Mouse (Mus musculus): ENCODE data around the gene Dzip1. TPM values are rescaled to one million over a fixed set of nuclear protein-coding genes. Genes with fewer than 3 reads are reported as not detected.

Gene Dzip1
- 100 to 1,000 TPM; 127 to 138 TPM for total RNA-seq (2021)
- long read RNA-seq, partial matches to known transcripts, result 11 of 18 reads
- long read RNA-seq, other reads (novel, unspliced or antisense), result 7 of 18 reads

DNA sequence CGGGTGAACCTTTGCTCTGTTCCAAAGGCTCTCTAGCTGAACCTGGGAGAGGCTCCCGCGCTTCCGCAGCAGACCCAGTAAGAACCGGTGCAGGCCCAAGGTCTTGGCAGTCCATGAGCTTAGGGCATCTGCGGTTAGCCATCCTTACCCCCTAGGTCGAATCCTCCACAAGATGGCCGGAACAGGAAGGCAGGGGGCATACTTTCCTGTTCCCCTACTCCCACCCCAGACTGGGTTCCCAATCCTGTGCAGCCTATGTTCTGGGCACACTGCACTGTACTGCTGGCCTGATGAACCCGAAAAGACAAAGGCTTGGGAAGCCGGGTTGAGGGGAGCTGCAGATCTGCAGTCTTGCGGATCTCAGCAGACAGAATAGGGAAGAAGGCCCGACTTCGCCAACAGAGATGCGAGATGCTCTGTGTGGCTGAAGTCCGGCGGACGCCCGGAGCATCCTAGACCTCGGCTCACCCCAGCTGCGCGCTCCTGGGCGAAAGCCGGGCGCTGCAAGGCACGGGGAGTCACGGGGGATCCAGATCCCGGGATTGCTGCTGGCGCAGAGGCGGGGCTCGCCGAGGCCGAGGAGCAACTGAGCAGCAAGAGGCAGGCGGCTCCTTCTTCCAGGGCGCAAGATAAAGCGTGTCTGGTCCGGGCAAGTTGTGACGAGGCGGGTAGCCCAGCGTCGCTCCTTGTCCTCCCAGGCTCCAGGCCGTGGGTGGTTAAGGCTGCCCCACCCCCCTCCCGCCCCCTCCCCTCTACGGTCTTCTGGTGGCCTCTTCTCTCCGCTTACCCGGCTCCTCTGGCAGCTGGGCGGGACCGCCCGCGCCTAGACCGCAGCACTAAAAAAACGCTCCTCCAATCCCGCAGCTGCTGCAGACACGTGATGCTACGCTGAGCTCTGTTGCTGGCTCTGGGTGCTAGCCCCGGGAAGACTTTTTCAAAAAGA is at the start of gene Dzip1:
Gene Dzip1, minus strand, starts transcription at position 788 of the 943 bp plus-strand sequence.
- peak; percentile 57 to 76 for DNase-seq (ENCODE audit: low spot score in 2 of 2)

DNA sequence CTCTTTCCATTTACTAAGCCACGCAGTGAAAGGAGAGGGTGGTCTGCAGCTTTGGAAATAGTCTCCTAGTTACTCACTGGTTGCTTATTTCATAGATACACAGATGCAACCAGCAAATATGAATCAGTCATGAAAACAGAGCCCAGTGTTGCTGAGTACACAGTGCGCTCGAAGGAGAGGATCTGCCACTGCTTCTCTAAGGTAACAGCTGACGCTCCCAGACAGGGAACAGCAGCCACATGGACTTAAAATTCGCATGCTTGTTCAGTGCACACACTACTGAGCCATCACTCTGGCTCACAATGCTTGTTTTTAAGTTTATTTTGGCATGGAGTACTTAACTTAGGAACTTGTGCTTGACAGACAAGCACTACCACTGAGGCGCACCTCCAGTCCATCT is 47.0 kb upstream of the Dzip1 start:
- no peak for DNase-seq (ENCODE audit: low spot score in 2 of 2)

DNA sequence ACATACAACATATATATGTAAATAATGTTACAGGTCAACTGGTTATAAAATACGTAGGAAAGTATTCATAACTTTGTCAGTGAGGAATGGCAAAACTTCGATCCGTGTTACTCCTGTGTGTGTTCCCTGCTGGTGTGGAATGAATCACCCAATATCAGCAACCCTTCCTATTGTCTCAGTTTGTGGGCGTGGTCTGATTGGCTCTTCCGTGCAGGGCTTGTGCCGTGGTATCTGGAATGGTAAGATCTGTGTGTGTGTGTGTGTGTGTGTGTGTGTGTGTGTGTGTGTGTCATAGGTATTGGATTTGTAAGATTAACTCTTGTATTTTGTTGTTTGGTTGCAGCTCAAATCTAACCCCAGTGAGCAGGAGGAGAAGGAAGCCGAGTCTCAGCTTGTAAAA is 42.4 kb upstream of the Dzip1 start:
- DNase-seq (ENCODE audit: low spot score in 2 of 2), result no peak

DNA sequence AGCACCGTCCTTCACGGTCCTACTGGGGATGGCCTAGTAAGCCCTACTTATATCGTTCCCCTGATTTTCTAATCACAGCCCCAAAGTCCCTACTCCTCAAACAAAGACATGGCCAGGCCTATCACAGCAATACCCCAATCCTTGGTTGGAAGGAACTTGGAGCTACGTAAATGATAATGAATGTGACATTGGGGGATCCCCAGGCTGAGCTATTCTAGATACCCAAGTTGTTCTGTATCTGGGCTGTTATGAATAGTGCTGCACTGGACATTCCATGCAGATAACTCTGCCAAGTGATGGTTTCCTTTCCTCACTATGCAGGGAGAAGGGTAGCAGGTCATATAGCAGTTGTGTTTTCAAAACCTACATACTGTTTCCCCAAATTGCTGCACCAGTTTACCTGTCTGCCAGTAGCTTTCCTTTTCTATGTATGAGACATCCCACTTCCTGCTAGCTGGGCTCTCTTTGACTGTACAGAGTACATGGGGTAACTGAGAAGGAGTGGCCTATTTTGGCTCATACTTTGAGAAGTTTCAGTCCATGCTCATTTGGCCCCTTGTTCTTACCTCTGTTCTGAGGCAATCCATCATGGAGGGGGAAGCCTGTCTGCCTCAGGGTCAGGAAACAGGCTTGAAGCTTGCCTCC is 40.2 kb upstream of the Dzip1 start:
- DNase-seq (ENCODE audit: low spot score in 2 of 2), result no peak

DNA sequence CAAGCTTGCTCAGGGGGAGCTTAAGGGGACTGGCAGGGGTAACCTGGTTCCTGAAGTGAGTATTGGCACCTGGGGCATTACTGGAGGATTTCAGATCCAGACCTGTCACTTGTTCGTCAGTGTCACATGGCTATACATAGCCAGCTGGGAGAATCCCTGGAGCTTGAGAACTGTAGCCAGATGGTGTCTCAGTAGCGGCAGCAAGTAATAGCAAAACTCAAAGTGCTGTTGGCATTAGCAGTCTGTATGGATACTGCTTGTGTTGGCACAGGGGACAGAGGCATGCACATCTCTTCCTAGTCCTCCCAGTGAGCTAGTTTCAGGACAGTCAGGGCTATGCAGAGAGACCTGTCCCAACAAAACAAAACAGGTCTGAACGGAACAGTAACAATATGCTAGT is 32.8 kb upstream of the Dzip1 start:
- DNase-seq (ENCODE audit: low spot score in 2 of 2), result no peak

DNA sequence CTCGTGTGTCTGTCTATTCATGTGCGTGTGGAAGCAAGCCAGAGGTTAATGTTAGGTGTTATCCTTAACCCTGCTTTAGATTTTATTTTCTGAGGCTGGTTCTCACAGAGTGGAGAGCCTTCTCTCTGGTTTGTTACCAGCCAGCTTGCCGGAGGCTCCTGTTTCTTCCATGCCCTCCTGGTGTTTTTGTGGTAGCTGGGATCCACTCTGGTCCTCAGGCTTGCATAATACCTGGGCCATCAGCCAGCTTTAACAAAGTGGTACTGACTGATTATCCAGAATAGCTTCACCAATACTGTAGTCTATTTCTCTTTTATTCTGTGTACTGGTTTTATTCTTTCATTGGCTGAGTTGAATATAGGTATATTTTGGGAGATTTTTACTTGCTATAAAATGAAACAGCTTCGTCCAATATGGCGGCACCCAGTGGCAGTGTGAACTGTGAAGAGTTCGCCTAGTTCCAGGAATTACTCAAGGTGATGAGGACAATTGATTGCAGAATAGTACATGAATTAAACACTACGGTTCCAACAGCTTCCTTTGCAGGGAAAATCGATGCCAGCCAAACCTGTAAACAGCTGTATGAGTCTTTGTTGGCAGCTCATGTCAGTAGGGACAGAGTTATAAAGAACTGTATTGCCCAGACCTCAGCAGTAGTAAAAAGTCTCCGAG is 26.8 kb upstream of the Dzip1 start:
- DNase-seq (ENCODE audit: low spot score in 2 of 2), result no peak

DNA sequence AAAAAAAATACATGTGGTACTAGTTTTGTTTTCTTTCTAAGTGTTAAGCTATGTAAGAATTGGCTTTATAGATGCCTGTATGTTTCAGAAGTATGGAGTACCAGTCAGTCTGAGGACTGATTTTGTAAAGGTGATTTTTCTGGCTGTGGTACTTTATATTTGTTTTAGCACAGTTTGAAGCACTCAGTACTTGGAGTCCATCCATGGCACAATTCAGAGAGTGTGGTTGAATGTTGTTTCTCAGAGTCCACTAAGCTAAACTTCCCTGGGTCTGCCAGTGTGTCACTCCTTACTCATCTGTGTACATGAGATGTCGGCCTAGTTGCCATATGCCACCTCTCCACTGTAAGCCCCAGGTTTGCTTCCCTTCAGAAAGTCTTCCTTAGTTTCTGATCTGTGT is 23.6 kb upstream of the Dzip1 start:
- DNase-seq (ENCODE audit: low spot score in 2 of 2), result no peak

DNA sequence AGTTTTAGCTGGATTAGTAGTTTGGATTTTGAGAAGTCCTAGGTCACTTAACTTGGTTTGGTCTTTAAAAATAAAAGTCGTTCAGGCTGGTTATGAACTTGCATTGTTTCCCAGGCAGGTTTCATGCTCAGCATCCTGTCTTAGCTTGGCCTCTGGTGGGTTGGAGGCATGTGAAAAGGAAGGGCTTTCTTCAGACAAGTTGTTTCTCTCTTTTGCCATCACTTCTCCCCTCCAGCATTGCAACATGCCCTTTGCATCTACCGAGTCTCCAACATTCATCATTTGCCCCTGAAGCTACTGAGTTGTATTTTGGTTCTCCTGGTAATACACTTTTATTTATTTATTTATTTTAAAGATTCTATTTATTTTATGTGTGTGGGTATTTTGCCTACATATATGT is 19.4 kb upstream of the Dzip1 start:
- DNase-seq (ENCODE audit: low spot score in 2 of 2), result no peak

DNA sequence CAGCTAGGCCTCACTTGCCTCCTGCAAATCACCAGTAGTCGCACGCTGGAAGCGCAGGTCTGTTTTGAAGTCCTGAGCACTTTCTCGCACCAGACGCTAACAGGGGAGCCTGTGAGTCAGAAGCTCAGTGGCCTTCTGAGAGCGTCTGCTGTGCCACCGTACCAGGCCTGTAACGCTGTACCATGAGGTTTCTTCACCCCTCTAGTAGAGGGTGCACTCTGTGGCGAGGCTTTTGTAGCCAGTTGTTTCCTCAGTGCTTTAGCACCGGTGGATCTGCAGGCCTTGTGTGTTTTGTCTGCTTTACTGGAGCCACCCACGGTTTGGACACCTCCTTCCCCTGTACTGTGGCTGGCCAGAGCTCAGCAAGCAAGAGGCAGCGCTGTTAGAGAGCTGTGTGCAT is 16.8 kb upstream of the Dzip1 start:
- no peak for DNase-seq (ENCODE audit: low spot score in 2 of 2)

DNA sequence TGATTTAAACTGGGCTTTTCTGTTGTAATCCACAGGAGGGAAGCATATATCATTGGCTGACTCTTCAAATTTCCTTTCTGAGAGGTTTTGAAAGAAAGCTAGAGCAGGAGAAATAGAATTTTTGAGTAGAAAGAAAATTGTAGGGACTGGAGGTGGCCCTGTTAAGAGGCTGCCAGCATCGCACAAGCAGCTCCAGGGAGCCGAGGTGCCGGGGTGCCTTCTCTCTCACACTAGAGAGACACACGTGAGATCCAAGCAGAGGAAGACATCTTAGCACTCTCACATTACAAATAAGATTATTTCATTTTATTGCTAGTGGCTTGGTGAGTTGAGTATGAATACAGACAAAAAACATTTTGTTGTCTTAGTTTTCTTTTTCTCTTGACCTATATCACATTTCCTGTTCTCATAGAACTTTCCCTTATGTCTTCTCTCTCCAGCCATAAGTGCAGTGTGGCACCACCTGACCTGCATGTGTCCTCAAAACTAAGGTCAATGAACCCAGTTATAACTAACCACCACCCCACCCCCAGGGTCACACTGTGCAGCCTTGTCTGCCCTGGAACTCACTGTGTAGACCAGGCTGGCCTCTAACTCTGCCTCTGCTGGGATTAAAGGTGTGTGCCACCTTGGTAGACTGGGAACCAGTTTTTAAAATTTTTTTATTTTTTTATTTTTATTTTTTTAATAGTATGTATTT is 15.7 kb upstream of the Dzip1 start:
- no peak for DNase-seq (ENCODE audit: low spot score in 2 of 2)

DNA sequence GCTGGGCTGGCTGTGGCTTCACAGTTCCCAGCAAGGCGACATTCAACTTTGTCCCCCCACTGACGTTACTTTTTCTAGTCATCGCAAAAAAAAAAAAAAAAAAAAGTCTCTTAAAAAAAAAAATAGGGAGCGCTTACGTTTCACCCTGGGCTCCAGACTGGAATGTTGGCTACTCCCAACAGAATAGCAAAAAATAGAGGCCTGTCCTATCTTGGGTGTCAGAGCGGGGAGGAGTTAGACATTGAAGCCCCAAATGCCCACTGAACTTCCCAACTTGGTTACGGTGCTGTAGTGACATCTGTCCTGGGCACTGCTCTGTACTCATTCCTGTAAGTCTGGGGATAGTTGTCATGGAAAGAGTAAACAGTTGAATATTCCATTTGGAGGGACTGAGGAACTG is 13.3 kb upstream of the Dzip1 start:
- DNase-seq (ENCODE audit: low spot score in 2 of 2), result no peak

DNA sequence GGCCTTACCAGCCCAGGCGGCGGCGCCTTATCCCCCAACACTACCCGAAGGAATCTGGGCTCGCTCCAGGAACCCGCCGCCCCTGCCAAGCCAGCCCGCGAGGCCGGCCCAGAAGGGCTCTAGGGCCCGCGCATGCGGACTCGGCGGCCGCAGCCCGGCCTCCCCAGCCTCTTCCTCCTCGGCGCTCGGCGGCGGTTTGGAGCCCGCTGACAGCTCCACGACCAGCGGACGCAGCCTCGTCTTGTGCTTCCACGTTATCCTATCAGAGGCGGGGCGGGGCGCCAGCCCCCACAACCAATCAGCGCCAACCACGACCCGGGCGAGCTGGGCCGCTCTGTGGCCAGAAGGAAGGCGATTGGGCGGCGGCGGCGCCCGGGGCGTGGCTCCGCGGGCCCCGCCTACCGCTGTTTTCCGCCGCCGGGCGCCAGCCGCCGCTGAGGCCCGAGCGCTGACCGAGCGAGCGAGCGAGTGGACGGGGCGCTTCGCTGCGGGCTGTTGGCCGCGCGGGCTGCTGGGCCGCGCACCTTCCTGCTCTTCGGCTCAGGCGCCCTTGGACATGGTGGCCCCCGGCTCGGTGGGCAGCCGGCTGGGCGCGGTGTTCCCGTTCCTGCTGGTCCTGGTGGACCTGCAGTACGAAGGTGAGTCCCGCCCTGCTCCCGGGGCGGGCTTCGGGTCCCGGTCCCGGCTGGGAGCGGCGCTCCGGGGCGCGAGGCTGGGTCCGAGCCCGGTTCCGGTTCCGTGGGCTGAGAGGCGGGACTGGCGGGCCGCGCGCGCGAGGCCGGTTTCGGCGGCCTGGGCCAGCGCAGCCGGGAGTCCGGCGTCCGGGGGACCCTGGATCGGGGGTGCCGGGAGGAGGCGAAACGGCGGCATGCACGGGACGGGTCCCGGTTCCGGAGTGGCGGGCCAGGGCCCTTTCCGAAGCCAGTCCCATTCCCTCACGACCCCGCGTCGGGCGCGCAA is 12.6 kb upstream of the Dzip1 start, which contains the start of gene Dnajc3:
Gene Dnajc3, plus strand, starts transcription at position 444 of the 960 bp plus-strand sequence.
- DNase-seq (ENCODE audit: low spot score in 2 of 2), result peak; percentile 99 to 100

DNA sequence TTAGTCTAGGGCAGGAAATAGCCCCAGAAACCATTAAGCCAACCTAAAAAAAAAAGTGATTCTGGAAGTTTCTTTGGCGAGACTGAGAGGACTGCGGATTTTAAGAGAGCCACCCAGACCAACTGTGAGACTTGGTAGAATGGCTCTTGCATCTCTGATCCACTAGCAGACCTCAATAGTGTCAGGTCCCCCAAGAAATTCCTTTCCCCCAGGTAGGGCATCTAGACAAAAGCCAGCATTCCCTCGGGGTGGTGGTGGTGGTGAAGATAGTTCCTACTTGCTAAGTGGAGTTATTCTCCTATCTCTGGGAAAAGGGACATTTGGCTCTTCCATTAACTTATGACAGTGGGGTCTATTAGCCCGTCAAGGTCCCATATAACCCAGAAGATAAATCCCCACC is 11.7 kb upstream of the Dzip1 start:
- DNase-seq (ENCODE audit: low spot score in 2 of 2), result no peak

DNA sequence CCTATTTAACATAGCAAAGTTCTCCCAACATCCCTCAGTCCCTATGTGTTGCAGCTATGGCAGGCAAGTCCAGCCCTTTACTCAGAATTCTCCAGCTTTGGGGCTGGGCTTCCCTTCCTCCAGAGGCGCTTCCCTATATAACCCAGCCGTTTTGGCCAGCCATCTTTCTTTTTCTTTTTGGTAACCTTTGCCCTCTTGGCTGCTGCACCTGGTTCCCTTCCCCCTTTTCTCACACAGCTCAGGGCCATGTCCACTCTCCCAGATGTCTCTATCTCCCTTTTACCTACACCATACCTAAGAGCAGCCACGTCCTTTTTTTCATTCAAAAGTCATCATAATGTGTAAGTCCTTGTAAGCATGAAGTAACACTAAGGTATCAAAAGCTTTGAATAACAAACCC is 11.0 kb upstream of the Dzip1 start:
- no peak for DNase-seq (ENCODE audit: low spot score in 2 of 2)

DNA sequence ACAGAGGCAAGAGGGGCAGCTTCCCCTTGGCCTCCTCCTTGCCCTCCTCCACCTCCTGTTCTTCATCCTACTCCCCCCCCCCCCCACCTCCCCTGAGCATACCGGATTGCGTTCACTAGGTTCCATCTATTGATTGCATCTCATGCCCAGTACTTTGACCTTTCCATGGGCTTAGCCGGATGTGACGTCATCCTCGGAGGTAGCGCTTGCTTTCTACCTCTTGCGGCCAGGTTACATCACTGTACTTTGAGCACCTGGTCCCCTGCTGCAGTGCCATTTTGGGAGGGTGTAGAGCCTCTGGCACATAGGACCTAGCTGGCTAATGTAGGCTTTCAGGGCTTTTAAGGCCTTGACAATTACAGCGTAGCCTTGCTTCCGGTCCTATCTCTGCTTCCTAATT is 9.4 kb upstream of the Dzip1 start:
- no peak for DNase-seq (ENCODE audit: low spot score in 2 of 2)

DNA sequence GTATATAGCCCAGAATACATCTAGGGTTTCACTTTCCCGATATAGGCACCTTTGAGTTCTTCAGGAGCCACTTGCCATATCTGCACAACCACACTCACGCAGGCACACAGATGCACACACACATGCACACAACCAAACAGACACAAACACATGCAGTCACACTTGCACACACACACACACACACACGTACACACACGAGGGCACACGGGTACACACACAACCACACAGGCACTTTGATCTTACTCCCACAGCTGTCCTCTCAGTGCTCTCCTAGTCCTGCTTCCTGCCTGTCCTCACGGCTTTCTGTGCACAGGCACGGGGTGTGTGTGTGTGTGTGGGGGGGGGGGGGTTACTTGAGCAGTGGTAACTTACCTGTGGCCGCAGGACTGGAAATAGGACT is 7.7 kb upstream of the Dzip1 start:
- DNase-seq (ENCODE audit: low spot score in 2 of 2), result no peak

DNA sequence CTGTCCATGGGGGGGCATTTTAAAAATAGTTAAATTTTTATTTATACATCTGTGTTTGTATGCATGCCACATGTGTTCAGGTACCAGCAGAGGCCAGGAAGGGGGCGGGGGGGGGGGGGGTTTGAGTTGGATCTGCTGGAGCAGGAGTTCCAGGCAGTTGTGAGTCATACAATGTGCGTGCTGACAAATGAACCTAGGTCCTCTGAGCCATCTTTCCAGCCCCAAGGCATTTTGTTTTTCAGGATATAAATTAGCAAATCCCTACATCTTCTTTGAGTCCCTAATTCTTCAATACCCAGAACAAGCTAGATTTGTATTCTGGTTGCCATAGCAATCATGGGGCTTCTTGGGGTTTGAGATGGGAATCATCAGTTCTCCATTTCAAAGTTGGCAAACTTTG is 5.9 kb upstream of the Dzip1 start:
- no peak for DNase-seq (ENCODE audit: low spot score in 2 of 2)

DNA sequence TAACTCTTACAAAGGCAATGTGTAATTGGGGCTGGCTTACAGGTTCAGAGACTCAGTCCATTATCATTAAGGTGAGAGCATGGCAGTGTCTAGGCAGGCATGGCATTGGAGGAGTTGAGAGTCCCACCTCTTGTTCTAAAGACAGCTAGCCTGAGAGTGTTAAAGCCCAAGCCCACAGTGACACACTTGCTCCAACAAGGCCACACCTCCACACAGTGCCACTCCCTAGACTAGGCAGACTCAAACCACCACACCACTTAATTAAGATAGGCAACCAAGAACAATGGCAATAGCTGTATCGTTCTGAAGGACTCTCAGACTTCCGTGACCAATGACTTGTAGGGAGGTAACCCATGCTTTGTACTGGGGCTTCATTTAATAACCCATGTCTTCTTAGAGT is 5.5 kb upstream of the Dzip1 start:
- no peak for DNase-seq (ENCODE audit: low spot score in 2 of 2)

DNA sequence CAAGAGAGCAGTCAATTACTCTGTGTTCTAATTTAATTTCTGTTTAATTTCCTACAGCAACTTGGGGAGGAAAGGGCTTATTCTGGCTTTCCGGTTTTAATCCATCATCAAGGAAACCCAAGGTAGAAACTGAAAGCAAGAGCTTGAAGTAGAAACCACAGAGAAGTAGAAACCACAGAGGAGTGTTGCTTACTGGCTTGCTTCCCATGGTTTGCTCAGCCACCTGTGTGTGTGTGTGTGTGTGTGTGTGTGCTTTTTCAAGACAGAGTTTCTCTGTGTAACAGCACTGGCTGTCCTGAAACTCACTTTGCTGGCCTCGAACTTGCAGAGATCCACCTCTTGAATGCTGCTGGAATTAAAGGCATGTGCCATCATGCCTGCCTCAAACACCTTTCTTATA is 4.5 kb upstream of the Dzip1 start:
- no peak for DNase-seq (ENCODE audit: low spot score in 2 of 2)

DNA sequence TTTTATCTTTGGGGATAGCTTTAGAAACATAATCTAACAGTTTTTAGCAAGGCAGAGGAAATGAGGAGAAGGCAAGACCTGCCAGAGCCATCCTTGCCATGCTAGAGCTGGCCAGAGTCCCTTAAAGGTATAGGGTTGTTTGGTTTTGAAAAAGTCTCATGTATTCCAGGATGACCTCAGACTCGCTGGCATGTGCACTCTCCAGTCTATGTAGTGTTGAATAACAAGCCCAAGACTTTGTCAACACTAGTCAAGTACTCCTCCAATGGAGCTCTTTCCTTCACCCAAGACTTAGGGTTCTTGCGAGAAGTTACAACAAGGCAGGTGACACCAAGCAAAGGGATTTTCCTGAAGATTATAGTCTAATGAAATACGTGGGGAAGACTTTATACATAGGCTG is 3.3 kb upstream of the Dzip1 start:
- DNase-seq (ENCODE audit: low spot score in 2 of 2), result no peak
